Mouse (Mus musculus): Measurements from ENCODE around the gene Gm28870.
"Not testable (repeated sequence)": the region's sequence is repeated elsewhere in the genome, so short reads cannot be mapped to it uniquely, and the experiment has no call there.

The Gm28870 gene

GRCm38 (mm10) chrY:50096976-50097375, at the start of gene Gm28870:
Gene Gm28870 (plus strand): TSS chrY:50097276.
- not testable (repeated sequence) for DNase-seq
